Mouse (Mus musculus) myocyte (in vitro differentiated cells): ENCODE measurements around the gene Lrrc1. TPM values are rescaled to one million over a fixed set of nuclear protein-coding genes. Genes with fewer than 3 reads are reported as not detected.

Experiments used
- H3K27me3 ChIP-seq: one replicate; pipeline ENCODE4 v1.6.1; 2011; ENCODE audit not compliant: control insufficient read depth, insufficient read depth, insufficient read length
- H3K36me3 ChIP-seq: one replicate; pipeline ENCODE4 v1.6.1; 2011; ENCODE audit not compliant: control insufficient read depth, insufficient read depth
- H3K4me2 ChIP-seq: one replicate; pipeline ENCODE4 v1.6.1; 2011; ENCODE audit warnings: low read depth, control low read depth
- H3K4me3 ChIP-seq: one replicate; pipeline ENCODE4 v1.5.1; 2011; ENCODE audit warnings: mild to moderate bottlenecking, control low read depth, moderate library complexity
- H3K79me2 ChIP-seq: one replicate; pipeline ENCODE4 v1.6.1; 2011; ENCODE audit not compliant: control insufficient read depth, insufficient read depth
- H3ac ChIP-seq: one replicate; pipeline ENCODE4 v1.6.1; 2011; ENCODE audit not compliant: control insufficient read depth, insufficient read length
- CEBPB ChIP-seq: IDR thresholded peaks from 2 replicates; pipeline ENCODE4 v1.6.1; 2011; ENCODE audit warnings: mild to moderate bottlenecking, moderate library complexity; ENCODE audit not compliant: poor library complexity, insufficient read depth, severe bottlenecking
- E2F4 ChIP-seq: IDR thresholded peaks from one replicate; pipeline ENCODE4 v1.6.1; 2011; ENCODE audit warnings: mild to moderate bottlenecking, control low read depth, moderate library complexity; ENCODE audit not compliant: insufficient read depth
- MAX ChIP-seq: IDR thresholded peaks from one replicate; pipeline ENCODE4 v1.6.1; 2011; ENCODE audit warnings: low read depth, mild to moderate bottlenecking, control low read depth
- MYOD1 ChIP-seq, 3 experiments: IDR thresholded peaks; one replicate each; pipeline ENCODE4 v1.6.1; 2011; ENCODE audit warnings: control low read depth in 2 of 3, low read depth in 2 of 3, mild to moderate bottlenecking in 2 of 3, moderate library complexity in 1 of 3; ENCODE audit not compliant: insufficient read length in 2 of 3, control insufficient read depth in 1 of 3
- MYOG ChIP-seq, 3 experiments: IDR thresholded peaks; one replicate each; pipeline ENCODE4 v1.6.1; 2011; ENCODE audit warnings: control low read depth in 2 of 3, low read depth in 2 of 3, mild to moderate bottlenecking in 2 of 3; ENCODE audit not compliant: insufficient read length in 2 of 3, control insufficient read depth in 1 of 3, insufficient read depth in 1 of 3
- POLR2A ChIP-seq: IDR thresholded peaks from one replicate; pipeline ENCODE4 v1.6.1; 2011; ENCODE audit warnings: low read depth, mild to moderate bottlenecking, control low read depth, moderate library complexity; ENCODE audit not compliant: insufficient read length
- POLR2AphosphoS2 ChIP-seq: IDR thresholded peaks from one replicate; pipeline ENCODE4 v1.6.1; 2011; ENCODE audit warnings: low read depth, control low read depth; ENCODE audit not compliant: insufficient read length
- REST ChIP-seq: IDR thresholded peaks from one replicate; pipeline ENCODE4 v1.6.1; 2011; ENCODE audit warnings: mild to moderate bottlenecking, control low read depth, moderate library complexity; ENCODE audit not compliant: insufficient read depth, insufficient read length
- SRF ChIP-seq: IDR thresholded peaks from one replicate; pipeline ENCODE4 v1.6.1; 2011; ENCODE audit warnings: low read depth; ENCODE audit not compliant: control insufficient read depth, insufficient read length
- TCF12 ChIP-seq: IDR thresholded peaks from one replicate; pipeline ENCODE4 v1.6.1; 2011; ENCODE audit warnings: mild to moderate bottlenecking, control low read depth; ENCODE audit not compliant: poor library complexity, insufficient read depth, severe bottlenecking
- TCF3 ChIP-seq: IDR thresholded peaks from one replicate; pipeline ENCODE4 v1.6.1; 2011; ENCODE audit warnings: low read depth, control low read depth; ENCODE audit not compliant: insufficient read length
- USF1 ChIP-seq: IDR thresholded peaks from one replicate; pipeline ENCODE4 v1.6.1; 2011; ENCODE audit warnings: low read depth, mild to moderate bottlenecking, control low read depth, moderate library complexity
- polyA plus RNA-seq: library from polyadenylated mRNA; unstranded; fragments of >200 nt; fragmentation: generic; extraction: Trizol; gene quantifications from one replicate; pipeline ENCODE4 v1.2.1, GENCODE M21; 2012; ENCODE audit warnings: missing spikeins

Lrrc1 gene
- polyA plus RNA-seq, 1 experiment: 10.4 TPM

DNA sequence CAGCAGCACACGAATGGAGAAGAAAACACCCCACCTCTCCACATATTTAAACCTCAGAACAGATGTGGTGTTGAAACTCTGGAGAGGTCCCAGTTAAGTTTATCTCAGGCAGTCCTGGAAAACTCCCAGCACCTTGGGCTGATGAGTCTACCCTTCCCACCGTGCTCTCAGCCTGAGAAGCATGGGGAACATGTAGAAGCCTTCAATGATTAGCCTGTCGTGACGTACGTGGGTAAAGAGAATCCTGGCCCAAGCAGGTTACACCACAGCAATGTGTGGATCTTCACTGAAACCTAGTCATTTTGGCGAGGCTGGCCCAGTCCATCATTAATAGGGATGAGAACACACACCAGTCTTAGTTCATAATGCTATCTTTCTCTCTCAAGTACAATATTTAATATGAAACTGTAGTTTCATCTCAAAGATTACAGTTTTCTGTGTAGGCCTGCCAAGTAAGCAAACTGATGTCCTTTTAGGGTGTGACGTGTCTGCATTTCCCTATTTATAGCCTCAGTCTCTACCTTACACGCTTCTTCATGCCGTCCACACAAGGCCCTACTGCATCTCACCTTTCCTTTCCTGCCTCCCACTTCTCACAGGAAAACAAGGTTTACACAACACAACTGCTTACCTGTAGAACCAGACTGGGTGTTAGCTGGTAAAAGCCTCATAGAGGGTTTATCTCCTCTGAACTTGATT, 125.0 kb downstream of the Lrrc1 start:
- Histone ChIP-seq H3K79me2 (no peaks in the 10 kb centered on the region), H3K36me3 (no peaks in the 10 kb centered on the region), H3K4me2 (no peak overlapping the region), H3K27me3 (no peaks in the 10 kb centered on the region), H3K4me3 (no peak overlapping the region), H3ac (no peak overlapping the region)
- TF ChIP-seq USF1: no peak
- no peak for TF ChIP-seq MYOG (IDR thresholded peaks at IDR 0.05; ENCODE audit: control insufficient read depth in 1 of 3, insufficient read depth in 1 of 3, insufficient read length in 2 of 3, low read depth in 2 of 3)
- TF ChIP-seq POLR2A: no peak
- TF ChIP-seq TCF12: no peak
- no peak for TF ChIP-seq TCF3
- no peak for TF ChIP-seq POLR2AphosphoS2
- TF ChIP-seq MYOD1 (IDR thresholded peaks at IDR 0.05; ENCODE audit: control insufficient read depth in 1 of 3, insufficient read length in 2 of 3, low read depth in 2 of 3): no peak
- no peak for TF ChIP-seq CEBPB

DNA sequence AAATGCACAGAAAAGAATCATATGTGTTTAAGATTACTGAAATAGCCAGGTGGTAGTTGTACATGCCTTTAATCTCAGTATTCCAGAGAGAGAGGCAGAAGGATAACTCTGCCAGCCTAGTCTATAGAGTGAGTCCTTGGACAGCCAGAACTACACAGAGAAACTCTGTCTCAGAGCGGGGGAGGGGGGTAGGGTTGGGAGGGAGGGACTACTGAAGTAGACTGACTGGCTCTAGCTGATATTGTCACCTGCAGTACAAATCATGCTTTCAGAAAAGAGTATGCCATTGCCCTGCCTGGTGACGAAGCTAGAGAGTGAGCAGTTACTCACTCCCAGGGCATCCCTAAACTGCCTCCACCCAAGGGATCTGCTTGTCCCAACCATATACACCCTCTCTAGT, 125.9 kb downstream of the Lrrc1 start:
- no peaks in the 10 kb centered on the region for H3K27me3 ChIP-seq
- no peak overlapping the region for H3K4me2 ChIP-seq
- TF ChIP-seq POLR2AphosphoS2 (no peak), POLR2A (no peak), MYOD1 (IDR thresholded peaks at IDR 0.05; ENCODE audit: control insufficient read depth in 1 of 3, insufficient read length in 2 of 3, low read depth in 2 of 3) (no peak), TCF3 (no peak), TCF12 (no peak), MYOG (IDR thresholded peaks at IDR 0.05; ENCODE audit: control insufficient read depth in 1 of 3, insufficient read depth in 1 of 3, insufficient read length in 2 of 3, low read depth in 2 of 3) (no peak), E2F4 (no peak), CEBPB (no peak), SRF (no peak), USF1 (no peak), REST (no peak), MAX (no peak)
- no peaks in the 10 kb centered on the region for H3K79me2 ChIP-seq
- no peak overlapping the region for H3K4me3 ChIP-seq
- H3K36me3 ChIP-seq: no peaks in the 10 kb centered on the region
- no peak overlapping the region for H3ac ChIP-seq

DNA sequence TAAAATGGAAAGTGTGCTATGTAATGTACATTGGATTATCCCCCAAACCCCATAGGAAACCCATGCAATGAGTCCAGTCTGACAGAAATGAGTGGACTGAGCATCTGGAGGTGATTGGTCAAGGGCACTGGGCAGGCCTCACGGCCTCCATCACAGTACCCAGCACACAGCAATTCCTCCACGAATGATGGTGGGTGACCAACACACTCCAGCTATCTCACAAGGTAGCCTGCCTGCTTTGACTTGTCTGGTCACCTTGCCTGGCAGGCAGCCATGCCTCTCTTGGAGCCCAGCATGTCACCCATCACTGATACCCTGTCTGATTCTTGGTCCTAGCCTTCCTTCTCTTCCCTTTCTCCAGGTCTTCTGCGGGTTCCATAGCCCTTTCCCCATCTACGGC, 128.2 kb downstream of the Lrrc1 start:
- no peak overlapping the region for H3ac ChIP-seq
- no peak overlapping the region for H3K4me2 ChIP-seq
- no peak overlapping the region for H3K4me3 ChIP-seq
- no peaks in the 10 kb centered on the region for H3K79me2 ChIP-seq
- no peaks in the 10 kb centered on the region for H3K36me3 ChIP-seq
- no peaks in the 10 kb centered on the region for H3K27me3 ChIP-seq
- no peak for TF ChIP-seq TCF12

DNA sequence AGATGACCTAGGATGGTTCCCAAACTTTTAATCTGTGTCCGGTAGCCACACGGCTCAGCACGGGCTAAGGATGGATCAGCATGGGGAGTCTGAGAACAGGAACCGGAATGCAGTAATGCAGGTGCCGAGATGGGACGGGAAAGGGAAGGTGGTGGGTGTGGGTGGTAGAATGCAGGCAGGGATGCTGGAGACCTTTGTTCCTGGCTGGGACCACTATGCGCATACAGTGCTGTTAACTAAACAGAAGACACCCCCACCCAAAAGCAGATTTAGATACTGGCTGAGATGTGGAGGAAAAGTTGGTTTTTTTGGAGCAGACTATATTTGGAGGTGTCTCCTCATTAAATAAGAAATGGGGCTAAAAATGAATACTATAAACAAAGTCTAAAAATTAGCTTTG, 128.7 kb downstream of the Lrrc1 start:
- no peaks in the 10 kb centered on the region for H3K27me3 ChIP-seq
- no peak for TF ChIP-seq POLR2AphosphoS2
- TF ChIP-seq MYOD1 (IDR thresholded peaks at IDR 0.05; ENCODE audit: control insufficient read depth in 1 of 3, insufficient read length in 2 of 3, low read depth in 2 of 3): no peak
- no peak for TF ChIP-seq TCF12
- no peak for TF ChIP-seq MAX
- no peak for TF ChIP-seq POLR2A
- TF ChIP-seq E2F4: no peak
- no peak overlapping the region for H3ac ChIP-seq
- no peaks in the 10 kb centered on the region for H3K36me3 ChIP-seq
- no peak overlapping the region for H3K4me2 ChIP-seq
- no peaks in the 10 kb centered on the region for H3K79me2 ChIP-seq
- no peak overlapping the region for H3K4me3 ChIP-seq

DNA sequence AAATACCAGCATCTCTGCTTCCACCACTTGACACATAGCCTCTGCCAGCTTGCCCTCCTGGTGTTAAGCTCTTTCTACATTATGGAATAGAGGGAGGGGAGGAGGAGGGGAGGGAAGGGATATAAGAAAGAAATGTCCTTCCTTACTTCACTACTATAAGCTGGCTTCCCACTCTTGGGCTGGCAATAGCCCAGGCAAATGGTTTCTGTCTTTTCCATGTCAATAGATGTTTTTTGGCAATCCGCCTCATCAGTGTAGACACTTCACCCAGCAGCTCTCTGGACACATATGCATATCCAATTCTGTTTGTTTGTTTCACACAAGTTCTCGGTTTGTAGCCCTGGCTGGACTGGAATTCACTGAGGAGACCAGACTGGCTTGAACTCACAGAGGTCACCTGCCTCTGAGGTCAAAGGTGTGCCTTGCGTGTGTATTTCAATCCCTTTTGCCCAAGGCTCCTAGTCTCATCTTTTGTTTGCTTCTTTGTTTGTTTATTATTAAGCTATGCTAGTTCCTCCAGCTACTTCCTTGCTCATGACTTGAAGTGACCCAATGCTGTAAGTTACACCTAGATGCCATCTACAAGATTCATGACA, 132.7 kb downstream of the Lrrc1 start:
- no peak overlapping the region for H3K4me2 ChIP-seq
- H3ac ChIP-seq: no peak overlapping the region
- TF ChIP-seq USF1: no peak
- TF ChIP-seq TCF3: no peak
- no peak for TF ChIP-seq TCF12
- no peak for TF ChIP-seq CEBPB
- TF ChIP-seq POLR2A: no peak
- TF ChIP-seq REST: no peak

More for the DNA sequence above, 132.7 kb downstream of the Lrrc1 start:
- Histone ChIP-seq H3K4me3 (no peak overlapping the region), H3K36me3 (no peaks in the 10 kb centered on the region), H3K27me3 (no peaks in the 10 kb centered on the region), H3K79me2 (no peaks in the 10 kb centered on the region)
